Mouse (Mus musculus): ENCODE measurements around the gene Pus7. TPM values are rescaled to one million over a fixed set of nuclear protein-coding genes. Genes with fewer than 3 reads are reported as not detected.
A peak's percentile ranks its signal among the peaks of the same experiment; 100 is the strongest.

Pus7 gene
- polyA plus RNA-seq, 1 experiment from 2014 or later = 11.2 TPM

DNA sequence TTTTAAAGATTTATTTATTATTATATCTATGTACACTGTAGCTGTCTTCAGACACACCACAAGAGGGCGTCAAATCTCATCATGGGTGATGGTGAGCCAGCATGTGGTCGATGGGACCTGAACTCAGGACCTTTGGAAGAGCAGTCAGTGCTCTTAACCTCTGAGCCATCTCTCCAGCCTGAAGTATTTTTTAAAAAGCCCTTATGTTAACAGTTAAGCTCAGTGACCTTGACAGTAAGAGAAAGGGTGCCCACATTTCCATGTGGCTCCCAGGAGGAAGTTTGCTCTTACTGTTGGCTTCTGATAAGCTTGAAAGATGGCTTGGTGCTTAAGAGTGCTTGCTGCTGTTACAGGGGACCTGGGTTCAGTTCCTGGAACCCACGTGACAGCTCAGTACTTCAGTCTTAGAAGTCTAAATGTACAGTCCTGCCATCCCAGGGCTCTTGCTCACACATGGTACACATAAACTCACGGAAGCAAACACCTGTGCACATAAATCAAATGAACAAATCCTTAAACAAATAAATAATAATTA lies 5.6 kb upstream of the Pus7 start:
- H3K27ac ChIP-seq (ENCODE audit: low read length) = no peak overlapping the region; the same call in 1 of the 2 replicates
- no peaks in the 10 kb centered on the region for H3K9me3 ChIP-seq (replicated peaks; ENCODE audit: control insufficient read depth, low read length)
- H3K4me2 ChIP-seq (ENCODE audit: low read depth, low read length) = peak overlapping the region; percentile 78
- no peaks in the 10 kb centered on the region for H3K27me3 ChIP-seq (ENCODE audit: control insufficient read depth, insufficient read depth, low read depth, low read length)
- no peak overlapping the region for H3K4me3 ChIP-seq (ENCODE audit: low read depth, low read length)
- peaks cover 16% of the 10 kb centered on the region for H3K4me1 ChIP-seq (ENCODE audit: control insufficient read depth, low read depth, low read length)
- no peak overlapping the region for H3K9ac ChIP-seq (ENCODE audit: low read depth, low read length)
- H3K36me3 ChIP-seq (ENCODE audit: control insufficient read depth, insufficient read depth) = peaks cover 4% of the 10 kb centered on the region; the same call in 1 of the 2 replicates
- WGBS (ENCODE audit: insufficient replicate concordance) = 33% methylated on average over 4 of the region's 4 CpGs
- peak; percentile 14; the same call in 1 of the 2 replicates for ATAC-seq (ENCODE audit: low read depth)

DNA sequence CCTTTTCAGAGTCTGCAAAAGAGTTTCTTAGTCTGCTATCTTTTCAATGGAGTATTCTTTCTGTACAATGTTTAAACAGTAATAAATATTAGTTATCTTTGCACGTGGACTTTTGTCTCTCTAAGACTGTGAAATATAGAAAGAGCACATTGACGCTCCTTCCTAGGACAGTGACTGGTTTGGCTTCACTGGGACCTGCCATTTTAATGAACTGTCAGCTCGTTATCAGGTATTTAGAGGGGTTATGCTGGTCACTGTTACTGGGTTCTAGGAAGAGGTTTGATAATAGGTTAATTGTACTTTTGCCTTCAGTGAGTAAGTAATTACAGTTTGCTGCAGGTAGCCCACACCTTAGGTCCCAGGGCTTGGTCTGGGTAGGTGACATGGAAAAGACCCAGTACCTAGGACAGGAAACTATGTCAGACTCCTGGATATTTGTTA lies 4.9 kb upstream of the Pus7 start:
- Histone ChIP-seq H3K4me3 (ENCODE audit: low read depth, low read length) (peak overlapping the region; percentile 80), H3K4me2 (ENCODE audit: low read depth, low read length) (peak overlapping the region; percentile 78), H3K4me1 (ENCODE audit: control insufficient read depth, low read depth, low read length) (peaks cover 19% of the 10 kb centered on the region), H3K27me3 (ENCODE audit: control insufficient read depth, insufficient read depth, low read depth, low read length) (no peaks in the 10 kb centered on the region), H3K36me3 (ENCODE audit: control insufficient read depth, insufficient read depth) (peaks cover 4% of the 10 kb centered on the region; the same call in 1 of the 2 replicates), H3K9ac (ENCODE audit: low read depth, low read length) (peak overlapping the region; percentile 79), H3K9me3 (replicated peaks; ENCODE audit: control insufficient read depth, low read length) (no peaks in the 10 kb centered on the region), H3K27ac (ENCODE audit: low read length) (peak overlapping the region; percentile 78)
- WGBS (ENCODE audit: insufficient replicate concordance) = 12% methylated on average over 3 of the region's 3 CpGs
- ATAC-seq (ENCODE audit: low read depth) = no peak

DNA sequence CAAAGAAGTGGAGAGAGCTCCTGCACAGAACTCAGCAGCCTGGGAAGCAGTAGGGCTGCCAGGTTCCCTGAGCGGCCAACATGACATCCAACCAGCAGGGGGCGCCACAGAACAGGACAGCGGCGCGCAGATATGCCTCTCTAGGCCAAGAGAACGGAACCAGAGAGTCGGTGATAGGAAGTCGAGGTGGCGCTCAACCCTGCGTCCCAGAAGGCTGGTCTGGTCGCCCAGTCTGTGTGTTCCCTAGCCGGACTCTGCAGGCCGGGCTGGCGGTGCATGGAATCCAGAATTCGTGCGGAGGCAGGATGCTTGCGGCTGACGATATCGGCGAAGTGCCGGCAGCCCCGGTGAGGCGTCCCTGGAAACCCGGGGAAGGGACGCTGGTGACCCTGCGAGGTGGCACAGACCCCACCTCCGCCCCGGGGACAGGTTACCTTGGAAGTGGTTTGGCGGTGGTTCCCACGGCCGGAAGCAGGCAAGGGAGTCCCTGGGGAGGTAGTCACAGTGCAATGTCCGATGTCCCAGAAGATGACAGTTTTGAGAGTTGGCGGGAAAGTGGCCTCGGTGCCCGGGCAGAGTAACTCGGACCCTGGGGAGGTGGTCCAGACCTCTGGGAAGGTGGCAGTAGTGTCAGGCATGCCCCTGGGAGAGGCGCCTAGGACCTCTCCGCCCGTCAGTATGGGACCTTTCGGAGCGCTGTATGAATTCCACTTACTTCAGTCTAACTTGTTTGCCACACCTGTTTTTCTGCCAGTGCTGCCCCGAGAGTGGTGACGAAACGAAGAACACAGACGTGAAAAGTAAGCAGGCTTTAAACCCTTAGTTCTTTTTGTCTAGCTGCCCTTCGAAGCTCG lies 4.3 kb upstream of the Pus7 start, which contains the start of gene Rint1:
Rint1 (plus strand) TSS at position 176 of the 854 bp plus-strand sequence.
- 1% methylated on average over 47 of the region's 47 CpGs for WGBS (ENCODE audit: insufficient replicate concordance)
- peak; percentile 79 for ATAC-seq (ENCODE audit: low read depth)
- H3K9ac ChIP-seq (ENCODE audit: low read depth, low read length) = peak within 1 kb of the TSS; percentile 79

DNA sequence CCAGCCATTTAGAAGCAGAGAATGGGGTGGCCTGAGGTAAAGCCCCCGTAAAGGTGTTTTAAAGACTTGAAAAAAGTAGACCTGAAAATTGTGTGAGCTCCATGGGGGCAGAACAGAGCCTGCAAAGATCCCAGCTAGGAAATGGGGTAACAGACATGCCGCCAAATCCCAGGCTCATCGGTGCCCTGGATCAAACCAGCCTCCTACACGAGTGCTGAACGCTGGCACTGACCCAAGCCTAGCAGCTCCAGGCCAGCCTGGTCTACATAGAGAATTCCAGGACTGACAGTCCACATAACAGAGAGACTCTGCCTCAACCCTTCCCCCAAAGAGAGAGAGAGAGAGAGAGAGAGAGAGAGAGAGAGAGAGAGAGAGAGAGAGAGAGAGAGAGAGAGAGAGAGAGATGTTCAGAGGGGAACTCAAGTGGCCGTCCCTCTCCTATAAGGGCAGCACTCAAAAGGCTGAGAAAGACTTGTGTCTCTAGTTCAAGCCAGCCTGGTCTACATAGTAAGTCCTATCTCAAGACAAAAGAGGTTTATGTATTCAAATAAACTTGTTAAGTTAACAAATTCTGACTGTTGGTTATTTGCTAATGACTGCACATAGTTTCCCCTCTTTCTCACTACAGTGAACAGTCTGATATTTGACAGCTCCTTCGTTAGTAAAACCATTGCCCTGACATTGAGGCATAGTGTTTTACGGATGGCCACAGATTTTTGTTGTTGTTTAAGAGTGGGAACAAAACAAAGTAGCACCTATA lies 1.3 kb downstream of the Pus7 start:
- Histone ChIP-seq H3K27ac (ENCODE audit: low read length) (no peak overlapping the region), H3K4me2 (ENCODE audit: low read depth, low read length) (peak overlapping the region; percentile 95), H3K9me3 (replicated peaks; ENCODE audit: control insufficient read depth, low read length) (no peaks in the 10 kb centered on the region), H3K4me1 (ENCODE audit: control insufficient read depth, low read depth, low read length) (peaks cover 19% of the 10 kb centered on the region), H3K9ac (ENCODE audit: low read depth, low read length) (peak overlapping the region; percentile 80), H3K36me3 (ENCODE audit: control insufficient read depth, insufficient read depth) (no peaks in the 10 kb centered on the region), H3K27me3 (ENCODE audit: control insufficient read depth, insufficient read depth, low read depth, low read length) (no peaks in the 10 kb centered on the region), H3K4me3 (ENCODE audit: low read depth, low read length) (peak overlapping the region; percentile 78)
- WGBS (ENCODE audit: insufficient replicate concordance) = 27% methylated on average over 8 of the region's 8 CpGs
- no peak for ATAC-seq (ENCODE audit: low read depth)

More for the DNA sequence above, 4.3 kb upstream of the Pus7 start, which contains the start of gene Rint1:
- no peaks in the 10 kb centered on the region for H3K27me3 ChIP-seq (ENCODE audit: control insufficient read depth, insufficient read depth, low read depth, low read length)
- no peaks in the 10 kb centered on the region for H3K9me3 ChIP-seq (replicated peaks; ENCODE audit: control insufficient read depth, low read length)
- peak within 1 kb of the TSS; percentile 78 for H3K27ac ChIP-seq (ENCODE audit: low read length)
- H3K4me1 ChIP-seq (ENCODE audit: control insufficient read depth, low read depth, low read length) = peaks cover 21% of the 10 kb centered on the region
- H3K4me2 ChIP-seq (ENCODE audit: low read depth, low read length) = peak within 1 kb of the TSS; percentile 78
- H3K36me3 ChIP-seq (ENCODE audit: control insufficient read depth, insufficient read depth) = peaks cover 4% of the 10 kb centered on the region; the same call in 1 of the 2 replicates
- H3K4me3 ChIP-seq (ENCODE audit: low read depth, low read length) = peak within 1 kb of the TSS; percentile 80

DNA sequence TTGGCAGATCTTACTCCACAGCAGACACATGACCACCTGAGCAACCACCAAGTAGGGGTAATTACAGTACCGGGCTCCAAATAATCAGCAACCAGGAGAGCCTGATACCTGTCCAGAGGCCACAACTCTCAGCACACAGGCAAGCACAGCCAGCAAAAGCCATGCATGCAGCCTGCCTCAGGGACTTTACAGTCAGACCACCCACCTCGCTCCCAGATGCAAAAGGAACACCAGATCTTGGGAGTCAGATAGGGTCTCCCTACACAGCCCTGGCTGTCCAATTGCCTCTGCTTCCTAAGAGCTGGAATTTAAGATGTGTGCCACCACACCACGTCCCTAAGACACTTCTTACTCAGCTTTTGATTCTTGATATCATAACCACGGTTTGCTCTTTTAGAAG lies 2.3 kb downstream of the Pus7 start:
- H3K4me2 ChIP-seq (ENCODE audit: low read depth, low read length) = no peak overlapping the region
- H3K27me3 ChIP-seq (ENCODE audit: control insufficient read depth, insufficient read depth, low read depth, low read length) = no peaks in the 10 kb centered on the region
- no peak overlapping the region for H3K9ac ChIP-seq (ENCODE audit: low read depth, low read length)
- no peak overlapping the region for H3K4me3 ChIP-seq (ENCODE audit: low read depth, low read length)
- 49% methylated on average over 4 of the region's 4 CpGs for WGBS (ENCODE audit: insufficient replicate concordance)
- H3K36me3 ChIP-seq (ENCODE audit: control insufficient read depth, insufficient read depth) = no peaks in the 10 kb centered on the region
- no peaks in the 10 kb centered on the region for H3K9me3 ChIP-seq (replicated peaks; ENCODE audit: control insufficient read depth, low read length)
- H3K27ac ChIP-seq (ENCODE audit: low read length) = no peak overlapping the region
- ATAC-seq (ENCODE audit: low read depth) = no peak
- peaks cover 17% of the 10 kb centered on the region for H3K4me1 ChIP-seq (ENCODE audit: control insufficient read depth, low read depth, low read length)

DNA sequence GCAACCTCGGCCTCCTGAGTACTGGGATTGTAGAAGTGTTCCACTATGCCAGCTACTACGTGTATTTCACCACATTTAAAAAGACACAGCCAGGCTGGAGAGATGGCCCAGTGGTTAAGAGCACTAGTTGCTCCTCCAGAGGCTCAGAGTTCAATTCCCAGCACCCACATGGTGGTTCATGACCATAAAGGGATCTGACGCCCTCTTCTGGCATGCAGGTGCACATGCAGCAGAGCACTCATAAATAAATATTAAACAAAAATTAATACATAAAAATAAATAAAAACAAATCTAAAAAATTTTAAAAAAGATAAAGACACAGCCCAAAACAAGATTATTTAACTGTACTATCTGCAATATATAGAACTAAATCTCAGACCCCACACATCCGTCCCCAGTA lies 3.0 kb downstream of the Pus7 start:
- H3K9ac ChIP-seq (ENCODE audit: low read depth, low read length) = no peak overlapping the region
- H3K4me3 ChIP-seq (ENCODE audit: low read depth, low read length) = no peak overlapping the region
- H3K36me3 ChIP-seq (ENCODE audit: control insufficient read depth, insufficient read depth) = peaks cover 3% of the 10 kb centered on the region; the same call in 1 of the 2 replicates
- peaks cover 17% of the 10 kb centered on the region for H3K4me1 ChIP-seq (ENCODE audit: control insufficient read depth, low read depth, low read length)
- H3K27me3 ChIP-seq (ENCODE audit: control insufficient read depth, insufficient read depth, low read depth, low read length) = no peaks in the 10 kb centered on the region
- WGBS (ENCODE audit: insufficient replicate concordance) = 70% methylated on average over 4 of the region's 4 CpGs
- no peak overlapping the region for H3K27ac ChIP-seq (ENCODE audit: low read length)
- H3K4me2 ChIP-seq (ENCODE audit: low read depth, low read length) = no peak overlapping the region
- no peaks in the 10 kb centered on the region for H3K9me3 ChIP-seq (replicated peaks; ENCODE audit: control insufficient read depth, low read length)
- no peak for ATAC-seq (ENCODE audit: low read depth)

DNA sequence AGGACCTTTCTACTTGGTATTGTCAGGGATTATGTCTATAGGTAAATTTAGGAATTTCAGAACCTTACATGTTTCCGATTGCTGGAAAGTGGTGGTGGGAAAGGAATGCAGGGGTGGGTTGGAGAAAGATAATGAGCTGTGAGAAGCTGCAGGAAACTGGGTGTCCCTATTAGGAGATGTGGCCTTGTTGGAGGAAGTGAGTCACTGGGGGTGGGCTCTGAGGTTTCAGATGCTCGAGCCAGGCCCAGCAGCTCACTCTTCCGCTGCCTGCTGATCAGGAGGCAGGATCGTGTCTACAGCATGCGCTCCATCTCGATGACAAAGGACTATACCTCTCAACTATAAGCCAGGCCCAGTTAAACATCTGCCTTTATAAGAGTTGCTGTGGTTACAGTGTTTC lies 9.3 kb downstream of the Pus7 start:
- no peak overlapping the region for H3K4me2 ChIP-seq (ENCODE audit: low read depth, low read length)
- no peaks in the 10 kb centered on the region for H3K27me3 ChIP-seq (ENCODE audit: control insufficient read depth, insufficient read depth, low read depth, low read length)
- peaks cover 5% of the 10 kb centered on the region for H3K4me1 ChIP-seq (ENCODE audit: control insufficient read depth, low read depth, low read length)
- no peaks in the 10 kb centered on the region for H3K9me3 ChIP-seq (replicated peaks; ENCODE audit: control insufficient read depth, low read length)
- no peak overlapping the region for H3K9ac ChIP-seq (ENCODE audit: low read depth, low read length)
- H3K27ac ChIP-seq (ENCODE audit: low read length) = no peak overlapping the region
- WGBS (ENCODE audit: insufficient replicate concordance) = 70% methylated on average over 6 of the region's 6 CpGs
- H3K4me3 ChIP-seq (ENCODE audit: low read depth, low read length) = no peak overlapping the region
- no peak for ATAC-seq (ENCODE audit: low read depth)
- H3K36me3 ChIP-seq (ENCODE audit: control insufficient read depth, insufficient read depth) = peaks cover 6% of the 10 kb centered on the region; the same call in 1 of the 2 replicates

DNA sequence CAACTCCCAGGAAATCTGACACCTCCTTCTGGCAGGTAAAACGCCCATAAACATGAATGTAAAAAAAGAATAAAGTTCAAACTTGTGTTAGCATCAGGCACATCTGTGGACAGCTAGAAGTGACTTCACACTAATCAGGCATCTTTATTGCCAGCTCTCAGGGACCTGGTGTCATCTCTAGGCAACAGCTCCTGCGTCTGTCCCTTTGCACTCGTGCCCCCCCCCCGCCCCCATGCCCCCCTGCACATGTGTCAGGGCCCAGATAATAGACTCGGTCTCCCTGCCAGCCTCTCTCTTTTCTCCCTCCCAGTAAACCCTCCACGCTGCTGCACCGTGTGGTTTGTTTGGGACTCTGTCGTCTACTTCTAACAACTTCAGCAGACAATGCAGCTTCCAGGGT lies 12.4 kb downstream of the Pus7 start:
- Histone ChIP-seq H3K27ac (ENCODE audit: low read length) (0 out of 2 replicates have a peak overlapping the region, but pooled peaks have one; percentile 1), H3K9me3 (replicated peaks; ENCODE audit: control insufficient read depth, low read length) (no peaks in the 10 kb centered on the region), H3K9ac (ENCODE audit: low read depth, low read length) (no peak overlapping the region), H3K4me1 (ENCODE audit: control insufficient read depth, low read depth, low read length) (peaks cover 5% of the 10 kb centered on the region), H3K27me3 (ENCODE audit: control insufficient read depth, insufficient read depth, low read depth, low read length) (no peaks in the 10 kb centered on the region), H3K4me2 (ENCODE audit: low read depth, low read length) (peak overlapping the region; percentile 27), H3K36me3 (ENCODE audit: control insufficient read depth, insufficient read depth) (peaks cover 10% of the 10 kb centered on the region), H3K4me3 (ENCODE audit: low read depth, low read length) (peak overlapping the region; percentile 6; the same call in 1 of the 2 replicates)
- ATAC-seq (ENCODE audit: low read depth) = peak; percentile 94
- WGBS (ENCODE audit: insufficient replicate concordance) = 28% methylated on average over 8 of the region's 8 CpGs
